Mouse (Mus musculus) midbrain, embryonic 11.5 days (tissue): ENCODE measurements around the gene Ms4a18. TPM values are rescaled to one million over a fixed set of nuclear protein-coding genes. Genes with fewer than 3 reads are reported as not detected.

Experiments
- ATAC-seq: fragments of 200-750 bp; cut with Nextera tagmentation; 2 replicates; pipeline ENCODE4 v1.8.0; 2017; ENCODE audit warnings: moderate TSS enrichment, moderate library complexity; ENCODE audit not compliant: low FRiP score
- DNase-seq: peaks from one replicate; pipeline ENCODE4 v3.0.0; 2015; ENCODE audit warnings: low spot score; ENCODE audit errors: missing footprints
- H3K27ac ChIP-seq: fragments of 300-500 bp; sonication (generic); 2 replicates; pipeline ENCODE4 v1.5.1; 2014; ENCODE audit warnings: low read depth, low read length
- H3K27me3 ChIP-seq: fragments of 300-500 bp; sonication (generic); 2 replicates; pipeline ENCODE4 v1.6.1; 2014; ENCODE audit warnings: mild to moderate bottlenecking, low read length, moderate library complexity, mixed read lengths; ENCODE audit not compliant: control insufficient read depth, insufficient read depth
- H3K36me3 ChIP-seq: fragments of 300-500 bp; sonication (generic); 2 replicates; pipeline ENCODE4 v1.6.1; 2014; ENCODE audit warnings: mild to moderate bottlenecking, low read length, moderate library complexity, mixed read lengths; ENCODE audit not compliant: control insufficient read depth, insufficient read depth
- H3K4me1 ChIP-seq: fragments of 300-500 bp; sonication (generic); 2 replicates; pipeline ENCODE4 v1.6.1; 2014; ENCODE audit warnings: low read length; ENCODE audit not compliant: control insufficient read depth, insufficient read depth
- H3K4me2 ChIP-seq: fragments of 300-500 bp; sonication (generic); 2 replicates; pipeline ENCODE4 v1.6.1; 2014; ENCODE audit warnings: mild to moderate bottlenecking, moderate library complexity
- H3K4me3 ChIP-seq: fragments of 300-500 bp; sonication (generic); 2 replicates; pipeline ENCODE4 v1.5.1; 2014; ENCODE audit warnings: low read depth, low read length
- H3K9ac ChIP-seq: fragments of 300-500 bp; sonication (generic); 2 replicates; pipeline ENCODE4 v1.6.1; 2014; ENCODE audit warnings: low read length
- H3K9me3 ChIP-seq: fragments of 300-500 bp; sonication (generic); 2 replicates; pipeline ENCODE4 v1.6.1; 2016; ENCODE audit warnings: low read length; ENCODE audit not compliant: control insufficient read depth
- WGBS: fragments of 180-500 bp; shearing (Covaris S2); extraction: QIAGEN DNeasy Blood & Tissue Kit; methylation state at CpG from one replicate; pipeline ENCODE4 v1.1.7; 2014; 5-methylcytosine and 5-hydroxymethylcytosine counted together
- polyA plus RNA-seq: library from polyadenylated mRNA; unstranded; fragments of >200 nt; fragmentation: Nextera tagmentation; extraction: Ambion mirVana; gene quantifications from 2 replicates; pipeline ENCODE4 v1.2.1, GENCODE M21; 2014

Gene Ms4a18
- polyA plus RNA-seq, 1 experiment from 2014 or later, result not detected

GRCm38 (mm10) chr19:10959085-10959977 lies 58.5 kb downstream of the Ms4a18 start:
- Histone ChIP-seq H3K4me3 (no peak overlapping the region), H3K27ac (no peak overlapping the region), H3K4me1 (no peaks in the 10 kb centered on the region; the same call in 1 of the 2 replicates), H3K36me3 (no peaks in the 10 kb centered on the region), H3K27me3 (no peaks in the 10 kb centered on the region), H3K4me2 (no peak overlapping the region), H3K9ac (no peak overlapping the region), H3K9me3 (no peaks in the 10 kb centered on the region)
- ATAC-seq, result peak; percentile 78; the same call in 1 of the 2 replicates
- 30% methylated on average over 11 of the region's 11 CpGs for WGBS
- DNase-seq, result peak; percentile 95

- H3K27me3 ChIP-seq, result no peaks in the 10 kb centered on the region
- H3K4me3 ChIP-seq, result no peak overlapping the region
- H3K27ac ChIP-seq, result no peak overlapping the region
- ATAC-seq (no peak), DNase-seq (peak; percentile 87)
- no peaks in the 10 kb centered on the region for H3K36me3 ChIP-seq
- H3K4me1 ChIP-seq, result peaks cover 11% of the 10 kb centered on the region
- no peak overlapping the region for H3K4me2 ChIP-seq
- H3K9me3 ChIP-seq, result no peaks in the 10 kb centered on the region
- 60% methylated on average over 11 of the region's 11 CpGs for WGBS
- H3K9ac ChIP-seq, result peak overlapping the region; percentile 4; the same call in 1 of the 2 replicates
Measured at GRCm38 (mm10) chr19:10952021-10952939, 65.6 kb downstream of the Ms4a18 start.

- Histone ChIP-seq H3K27me3 (no peaks in the 10 kb centered on the region), H3K4me3 (peak overlapping the region; percentile 50), H3K36me3 (peaks cover 9% of the 10 kb centered on the region; the same call in 1 of the 2 replicates), H3K27ac (no peak overlapping the region), H3K9ac (peak overlapping the region; percentile 59; the same call in 1 of the 2 replicates), H3K4me1 (peaks cover 18% of the 10 kb centered on the region), H3K9me3 (no peaks in the 10 kb centered on the region), H3K4me2 (peak overlapping the region; percentile 99)
- WGBS, result 31% methylated on average over 9 of the region's 9 CpGs
- DNase-seq (peak; percentile 89), ATAC-seq (peak; percentile 10; the same call in 1 of the 2 replicates)
Measured at GRCm38 (mm10) chr19:10949558-10949957, 68.3 kb downstream of the Ms4a18 start.

GRCm38 (mm10) chr19:10949112-10949511 lies 68.7 kb downstream of the Ms4a18 start, which contains the start of gene Ccdc86:
TSS of gene Ccdc86 (minus strand) at chr19:10949266.
- Histone ChIP-seq H3K4me2 (peak within 1 kb of the TSS; percentile 99), H3K4me1 (peaks cover 18% of the 10 kb centered on the region), H3K9ac (peak within 1 kb of the TSS; percentile 80), H3K36me3 (peaks cover 14% of the 10 kb centered on the region; the same call in 1 of the 2 replicates), H3K27me3 (no peaks in the 10 kb centered on the region), H3K9me3 (no peaks in the 10 kb centered on the region), H3K27ac (no peak within 1 kb of the TSS), H3K4me3 (peak within 1 kb of the TSS; percentile 50)
- ATAC-seq (peak; percentile 98), DNase-seq (peak; percentile 100)
- WGBS, result under 1% methylated on average over 30 of the region's 30 CpGs

- Histone ChIP-seq H3K4me3 (peak overlapping the region; percentile 50), H3K36me3 (peaks cover 16% of the 10 kb centered on the region; the same call in 1 of the 2 replicates), H3K27me3 (no peaks in the 10 kb centered on the region), H3K4me1 (peaks cover 18% of the 10 kb centered on the region), H3K9ac (peak overlapping the region; percentile 80), H3K9me3 (no peaks in the 10 kb centered on the region), H3K4me2 (peak overlapping the region; percentile 99), H3K27ac (no peak overlapping the region)
- WGBS, result 1% methylated on average over 20 of the region's 20 CpGs
- DNase-seq, result peak; percentile 83
- 0 out of 2 replicates have a peak, but pooled peaks have one; percentile 8 for ATAC-seq
Measured at GRCm38 (mm10) chr19:10948416-10948815, 69.4 kb downstream of the Ms4a18 start.

- Histone ChIP-seq H3K4me2 (peak overlapping the region; percentile 99), H3K27ac (no peak overlapping the region), H3K4me1 (peaks cover 18% of the 10 kb centered on the region), H3K9me3 (no peaks in the 10 kb centered on the region), H3K9ac (peak overlapping the region; percentile 80; the same call in 1 of the 2 replicates), H3K4me3 (peak overlapping the region; percentile 50), H3K36me3 (peaks cover 16% of the 10 kb centered on the region; the same call in 1 of the 2 replicates), H3K27me3 (no peaks in the 10 kb centered on the region)
- ATAC-seq, result no peak
- no peak for DNase-seq
- 89% methylated on average over 5 of the region's 5 CpGs for WGBS
Measured at GRCm38 (mm10) chr19:10947219-10947618, 70.6 kb downstream of the Ms4a18 start.

Other genes with a start within 250 kb of the Ms4a18 start
- gene Cd6, start 188.0 kb downstream of the Ms4a18 start, polyA plus RNA-seq, result not detected in 2 replicates
- gene Slc15a3, start 178.3 kb downstream of the Ms4a18 start, polyA plus RNA-seq, result 0.18 and 0.25 TPM in 2 replicates
- 51.3 and 58.3 TPM in 2 replicates for gene Tmem132a, start 148.1 kb downstream of the Ms4a18 start, polyA plus RNA-seq
- 38.7 and 41.2 TPM in 2 replicates for gene Tmem109, start 136.0 kb downstream of the Ms4a18 start, polyA plus RNA-seq
- gene Prpf19, start 122.8 kb downstream of the Ms4a18 start, polyA plus RNA-seq, result 52.7 and 58.4 TPM in 2 replicates
- gene Zp1, start 97.4 kb downstream of the Ms4a18 start, polyA plus RNA-seq, result 0.22 TPM in 1 of 2 replicates, not detected in the other
- gene Ptgdr2, start 80.9 kb downstream of the Ms4a18 start, polyA plus RNA-seq, result 0.05 and 0.12 TPM in 2 replicates
- 20.0 and 22.5 TPM in 2 replicates for gene Ccdc86, start 68.8 kb downstream of the Ms4a18 start, polyA plus RNA-seq
- not detected in 2 replicates for gene Ms4a10, start 43.4 kb downstream of the Ms4a18 start, polyA plus RNA-seq
- not detected in 2 replicates for gene Ms4a15, start 24.8 kb downstream of the Ms4a18 start, polyA plus RNA-seq
- not detected in 2 replicates for gene Ms4a8a, start 63.1 kb upstream of the Ms4a18 start, polyA plus RNA-seq
- not detected in 2 replicates for gene 1700017D01Rik, start 112.8 kb upstream of the Ms4a18 start, polyA plus RNA-seq
- not detected in 2 replicates for gene 1700025F22Rik, start 147.3 kb upstream of the Ms4a18 start, polyA plus RNA-seq
- gene Ms4a13, start 178.7 kb upstream of the Ms4a18 start, polyA plus RNA-seq, result not detected in 2 replicates
- not detected in 2 replicates for gene Ms4a12, start 214.4 kb upstream of the Ms4a18 start, polyA plus RNA-seq
- not detected in 2 replicates for gene Ms4a1, start 248.2 kb upstream of the Ms4a18 start, polyA plus RNA-seq